Mouse (Mus musculus) forebrain, embryonic 10.5 days (tissue): Measurements from ENCODE around the gene Snx30. TPM values are rescaled to one million over a fixed set of nuclear protein-coding genes. Genes with fewer than 3 reads are reported as not detected.

ENCODE experiments used
- DNase-seq: peaks from one replicate; pipeline ENCODE4 v3.0.0-alpha.2; 2017; ENCODE audit warnings: low spot score; ENCODE audit errors: extremely low spot score
- H3K27ac ChIP-seq: fragments of 300-500 bp; sonication (generic); 2 replicates; pipeline ENCODE4 v1.5.1; 2016; ENCODE audit warnings: mild to moderate bottlenecking
- H3K27me3 ChIP-seq: fragments of 300-500 bp; sonication (generic); 2 replicates; pipeline ENCODE4 v1.6.1; 2016; ENCODE audit warnings: mild to moderate bottlenecking; ENCODE audit not compliant: poor library complexity, severe bottlenecking
- H3K36me3 ChIP-seq: fragments of 300-500 bp; sonication (generic); replicated peaks from 2 replicates; pipeline ENCODE4 v1.6.1; 2016; ENCODE audit warnings: mild to moderate bottlenecking, moderate library complexity
- H3K4me1 ChIP-seq: fragments of 300-500 bp; sonication (generic); 2 replicates; pipeline ENCODE4 v1.6.1; 2016
- H3K4me3 ChIP-seq: fragments of 300-500 bp; sonication (generic); 2 replicates; pipeline ENCODE4 v1.5.1; 2016; ENCODE audit warnings: mild to moderate bottlenecking, moderate library complexity
- H3K9me3 ChIP-seq: fragments of 300-500 bp; sonication (generic); 2 replicates; pipeline ENCODE4 v1.6.1; 2016; ENCODE audit warnings: mild to moderate bottlenecking, moderate library complexity
- WGBS: fragments of 180-500 bp; shearing (Covaris S2); methylation state at CpG from one replicate; pipeline ENCODE4 v1.1.7; 2016; 5-methylcytosine and 5-hydroxymethylcytosine counted together
- polyA plus RNA-seq: library from polyadenylated mRNA; unstranded; fragments of >200 nt; fragmentation: Nextera tagmentation; extraction: Ambion mirVana; gene quantifications from 2 replicates; pipeline ENCODE4 v1.2.1, GENCODE M21; 2016

Gene Snx30
- polyA plus RNA-seq, 1 experiment from 2014 or later: 5.7 TPM

GRCm38 (mm10) chr4:59870433-59870832 lies 64.8 kb downstream of the Snx30 start:
- Histone ChIP-seq H3K4me3 (no peak overlapping the region), H3K27ac (no peak overlapping the region), H3K4me1 (peaks cover 13% of the 10 kb centered on the region), H3K9me3 (no peaks in the 10 kb centered on the region), H3K36me3 (0 out of 2 replicates have a peak, but pooled peaks cover 3% of the 10 kb centered on the region), H3K27me3 (no peaks in the 10 kb centered on the region)
- WGBS: 84% methylated on average over 6 of the region's 6 CpGs
- DNase-seq: no peak

- 61% methylated on average over 9 of the region's 9 CpGs for WGBS
- no peak overlapping the region for H3K27ac ChIP-seq
- peak; percentile 67 for DNase-seq
- 0 out of 2 replicates have a peak, but pooled peaks cover 3% of the 10 kb centered on the region for H3K36me3 ChIP-seq
- peaks cover 13% of the 10 kb centered on the region for H3K4me1 ChIP-seq
- no peak overlapping the region for H3K4me3 ChIP-seq
- no peaks in the 10 kb centered on the region for H3K9me3 ChIP-seq
- H3K27me3 ChIP-seq: no peaks in the 10 kb centered on the region
Observed at GRCm38 (mm10) chr4:59870859-59871591, 65.4 kb downstream of the Snx30 start.

GRCm38 (mm10) chr4:59873240-59873639 lies 67.6 kb downstream of the Snx30 start:
- DNase-seq: no peak
- 50% methylated on average over 6 of the region's 6 CpGs for WGBS
- 0 out of 2 replicates have a peak, but pooled peaks cover 3% of the 10 kb centered on the region for H3K36me3 ChIP-seq
- no peak overlapping the region for H3K4me3 ChIP-seq
- H3K27ac ChIP-seq: 0 out of 2 replicates have a peak overlapping the region, but pooled peaks have one; percentile 8
- no peaks in the 10 kb centered on the region for H3K27me3 ChIP-seq
- H3K9me3 ChIP-seq: no peaks in the 10 kb centered on the region
- peaks cover 13% of the 10 kb centered on the region for H3K4me1 ChIP-seq

- no peak overlapping the region for H3K27ac ChIP-seq
- H3K4me1 ChIP-seq: peaks cover 13% of the 10 kb centered on the region
- 0 out of 2 replicates have a peak, but pooled peaks cover under 1% of the 10 kb centered on the region for H3K36me3 ChIP-seq
- no peak overlapping the region for H3K4me3 ChIP-seq
- no peaks in the 10 kb centered on the region for H3K27me3 ChIP-seq
- DNase-seq: no peak
- no peaks in the 10 kb centered on the region for H3K9me3 ChIP-seq
- 50% methylated on average over 5 of the region's 5 CpGs for WGBS
Observed at GRCm38 (mm10) chr4:59873830-59874229, 68.2 kb downstream of the Snx30 start.

- H3K4me1 ChIP-seq: peaks cover 13% of the 10 kb centered on the region
- 84% methylated on average over 6 of the region's 6 CpGs for WGBS
- H3K27me3 ChIP-seq: no peaks in the 10 kb centered on the region
- no peak overlapping the region for H3K4me3 ChIP-seq
- no peaks in the 10 kb centered on the region for H3K9me3 ChIP-seq
- H3K36me3 ChIP-seq: peaks cover 9% of the 10 kb centered on the region; the same call in 1 of the 2 replicates
- no peak overlapping the region for H3K27ac ChIP-seq
- no peak for DNase-seq
Observed at GRCm38 (mm10) chr4:59876570-59876969, 70.9 kb downstream of the Snx30 start.

- Histone ChIP-seq H3K27ac (no peak overlapping the region), H3K27me3 (no peaks in the 10 kb centered on the region), H3K4me1 (peaks cover 13% of the 10 kb centered on the region), H3K4me3 (no peak overlapping the region), H3K9me3 (no peaks in the 10 kb centered on the region), H3K36me3 (peaks cover 10% of the 10 kb centered on the region)
- WGBS: 78% methylated on average over 2 of the region's 2 CpGs
- no peak for DNase-seq
Observed at GRCm38 (mm10) chr4:59877025-59877424, 71.4 kb downstream of the Snx30 start.

GRCm38 (mm10) chr4:59878595-59878994 lies 73.0 kb downstream of the Snx30 start:
- 90% methylated on average over 8 of the region's 8 CpGs for WGBS
- Histone ChIP-seq H3K4me1 (peaks cover 5% of the 10 kb centered on the region), H3K9me3 (no peaks in the 10 kb centered on the region), H3K4me3 (no peak overlapping the region), H3K27ac (no peak overlapping the region), H3K36me3 (peaks cover 20% of the 10 kb centered on the region), H3K27me3 (no peaks in the 10 kb centered on the region)
- no peak for DNase-seq

GRCm38 (mm10) chr4:59879444-59879843 lies 73.8 kb downstream of the Snx30 start:
- Histone ChIP-seq H3K36me3 (peaks cover 20% of the 10 kb centered on the region), H3K4me3 (no peak overlapping the region), H3K4me1 (no peaks in the 10 kb centered on the region), H3K27ac (no peak overlapping the region), H3K9me3 (no peaks in the 10 kb centered on the region), H3K27me3 (no peaks in the 10 kb centered on the region)
- WGBS: 87% methylated on average over 3 of the region's 3 CpGs
- no peak for DNase-seq

GRCm38 (mm10) chr4:59880725-59881124 lies 75.1 kb downstream of the Snx30 start:
- 92% methylated on average over 5 of the region's 5 CpGs for WGBS
- no peak overlapping the region for H3K4me3 ChIP-seq
- H3K27me3 ChIP-seq: no peaks in the 10 kb centered on the region
- peaks cover 25% of the 10 kb centered on the region for H3K36me3 ChIP-seq
- no peaks in the 10 kb centered on the region for H3K4me1 ChIP-seq
- no peak overlapping the region for H3K27ac ChIP-seq
- no peak for DNase-seq
- H3K9me3 ChIP-seq: no peaks in the 10 kb centered on the region

- no peaks in the 10 kb centered on the region for H3K27me3 ChIP-seq
- H3K27ac ChIP-seq: no peak overlapping the region
- H3K9me3 ChIP-seq: no peaks in the 10 kb centered on the region
- 83% methylated on average over 2 of the region's 2 CpGs for WGBS
- DNase-seq: no peak
- no peak overlapping the region for H3K4me3 ChIP-seq
- H3K4me1 ChIP-seq: no peaks in the 10 kb centered on the region
- H3K36me3 ChIP-seq: peaks cover 25% of the 10 kb centered on the region
Observed at GRCm38 (mm10) chr4:59881210-59881609, 75.6 kb downstream of the Snx30 start.

GRCm38 (mm10) chr4:59884136-59884696 lies 78.6 kb downstream of the Snx30 start:
- WGBS: 85% methylated on average over 6 of the region's 6 CpGs
- DNase-seq: no peak
- no peaks in the 10 kb centered on the region for H3K4me1 ChIP-seq
- no peak overlapping the region for H3K4me3 ChIP-seq
- H3K9me3 ChIP-seq: no peaks in the 10 kb centered on the region
- H3K27ac ChIP-seq: no peak overlapping the region
- peaks cover 27% of the 10 kb centered on the region for H3K36me3 ChIP-seq
- no peaks in the 10 kb centered on the region for H3K27me3 ChIP-seq

GRCm38 (mm10) chr4:59886281-59886680 lies 80.6 kb downstream of the Snx30 start:
- WGBS: 94% methylated on average over 6 of the region's 6 CpGs
- DNase-seq: no peak
- H3K4me1 ChIP-seq: no peaks in the 10 kb centered on the region
- H3K27me3 ChIP-seq: no peaks in the 10 kb centered on the region
- no peak overlapping the region for H3K4me3 ChIP-seq
- no peak overlapping the region for H3K27ac ChIP-seq
- peaks cover 23% of the 10 kb centered on the region for H3K36me3 ChIP-seq
- no peaks in the 10 kb centered on the region for H3K9me3 ChIP-seq

GRCm38 (mm10) chr4:59887011-59887410 lies 81.4 kb downstream of the Snx30 start:
- no peaks in the 10 kb centered on the region for H3K9me3 ChIP-seq
- H3K27ac ChIP-seq: no peak overlapping the region
- H3K27me3 ChIP-seq: no peaks in the 10 kb centered on the region
- H3K36me3 ChIP-seq: peaks cover 22% of the 10 kb centered on the region
- DNase-seq: no peak
- no peak overlapping the region for H3K4me3 ChIP-seq
- 97% methylated on average over 5 of the region's 5 CpGs for WGBS
- H3K4me1 ChIP-seq: no peaks in the 10 kb centered on the region
